Mouse (Mus musculus): ENCODE measurements around the gene Foxd3.

The Foxd3 gene

GRCm38 (mm10) chr4:99657430-99657820 is 1.3 kb downstream of the Foxd3 start:
- no peak for DNase-seq (ENCODE audit: low read depth, low spot score)

DNA sequence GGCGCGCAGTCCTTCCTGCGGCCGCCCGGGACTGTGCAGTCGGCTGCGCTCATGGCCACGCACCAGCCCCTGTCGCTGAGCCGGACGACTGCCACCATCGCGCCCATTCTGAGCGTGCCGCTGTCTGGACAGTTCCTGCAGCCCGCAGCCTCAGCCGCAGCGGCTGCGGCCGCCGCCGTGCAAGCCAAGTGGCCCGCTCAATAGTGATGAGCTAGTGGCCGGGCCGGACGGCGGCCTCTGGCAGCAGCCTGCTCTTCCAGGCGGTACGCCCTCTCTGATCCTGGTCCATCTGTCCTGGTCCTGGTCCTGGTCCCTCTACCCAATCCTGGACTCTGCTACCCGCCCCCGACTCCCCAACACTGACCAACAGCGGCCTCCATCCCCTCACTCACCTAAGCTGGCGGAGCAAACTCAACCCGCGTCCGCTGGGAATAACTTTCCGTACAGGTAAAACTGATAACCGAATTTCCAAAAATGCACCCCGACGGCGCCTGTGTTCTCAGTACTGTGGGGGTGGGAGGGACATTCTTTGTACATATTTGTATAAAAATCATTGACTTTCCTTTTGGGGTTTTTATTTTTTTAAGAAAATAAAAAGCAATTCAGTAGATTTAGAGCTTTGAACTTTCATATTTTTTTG is 1.9 kb downstream of the Foxd3 start:
- DNase-seq (ENCODE audit: low read depth, low spot score) = no peak

- no peak for DNase-seq (ENCODE audit: low read depth, low spot score)
These were observed 2.8 kb downstream of the Foxd3 start for GRCm38 (mm10) chr4:99658881-99659280.

DNA sequence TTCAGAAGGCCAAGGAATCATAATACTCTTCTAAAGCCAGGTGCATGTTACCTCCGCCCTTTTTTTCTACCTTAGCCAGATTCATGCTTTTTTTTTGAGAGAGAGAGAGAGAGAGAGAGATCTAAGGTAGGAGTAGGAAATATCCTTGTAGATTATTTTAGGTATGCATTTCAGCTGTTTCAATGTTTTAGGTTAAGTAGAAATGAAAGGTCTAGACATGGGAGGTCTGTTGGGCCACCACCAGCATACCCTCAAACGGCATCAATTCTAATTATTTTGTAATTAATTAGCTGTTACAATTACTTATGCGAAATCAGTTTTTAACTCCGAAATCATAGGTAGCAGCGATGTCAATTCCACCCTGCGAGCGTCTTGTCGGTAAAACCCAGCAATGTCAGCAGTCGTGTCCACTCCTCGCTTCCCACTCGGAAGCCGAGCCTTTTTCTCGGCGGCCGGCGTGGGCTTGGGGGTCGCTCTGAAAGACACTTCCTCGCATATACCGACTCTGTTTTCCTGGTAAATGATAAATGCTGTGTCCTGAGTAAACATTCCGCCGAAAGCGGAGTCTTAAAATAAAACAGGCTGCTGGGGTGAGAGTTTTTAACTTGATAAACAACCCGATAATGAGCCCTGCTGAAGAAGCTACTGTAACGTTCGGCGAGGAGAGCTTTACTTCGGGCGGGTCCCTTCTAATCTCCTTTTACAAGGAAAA is 3.4 kb downstream of the Foxd3 start:
- no peak for DNase-seq (ENCODE audit: low read depth, low spot score)

- no peak for DNase-seq (ENCODE audit: low read depth, low spot score)
These were observed 4.0 kb downstream of the Foxd3 start for GRCm38 (mm10) chr4:99660073-99660611.

DNA sequence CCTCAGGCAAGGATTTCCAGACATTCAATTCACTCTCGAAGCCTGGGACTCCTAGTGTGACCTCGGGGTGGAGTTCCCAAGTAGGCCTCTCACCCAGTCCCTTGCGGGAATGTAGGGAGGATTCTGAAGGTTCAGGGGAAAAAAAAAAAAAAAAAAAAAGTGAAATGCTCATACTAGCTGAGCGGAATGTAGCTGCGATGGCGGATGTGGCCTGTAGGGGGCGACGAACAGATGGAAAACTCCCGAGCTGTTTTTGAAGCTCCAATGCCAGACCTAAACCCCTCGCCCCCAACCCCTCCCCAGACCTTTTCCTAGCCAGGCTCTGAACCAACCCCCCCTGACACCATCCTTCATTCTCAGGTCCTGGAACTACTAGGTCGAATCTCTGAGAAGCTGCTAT is 4.9 kb downstream of the Foxd3 start:
- peak; percentile 88 for DNase-seq (ENCODE audit: low read depth, low spot score)

DNA sequence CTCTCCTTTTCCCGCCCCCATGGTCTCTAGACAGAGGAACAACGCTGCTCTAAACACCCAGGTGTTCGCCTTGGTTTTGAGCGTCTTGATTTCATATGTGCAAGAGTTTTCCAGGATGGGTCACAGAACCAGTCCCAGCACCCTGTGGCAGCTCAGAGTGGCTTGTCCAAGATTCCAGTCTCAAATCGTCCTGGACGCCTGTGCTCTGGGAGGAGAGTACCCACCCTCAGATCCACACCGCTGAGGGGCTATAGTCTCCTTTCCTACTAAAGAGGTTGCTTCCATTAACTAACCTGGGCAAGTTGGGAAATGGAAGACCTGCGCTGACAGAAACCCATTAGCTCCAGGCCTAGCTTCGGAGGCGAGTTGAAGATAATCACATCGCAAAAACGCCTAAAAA is 5.9 kb downstream of the Foxd3 start:
- no peak for DNase-seq (ENCODE audit: low read depth, low spot score)

DNA sequence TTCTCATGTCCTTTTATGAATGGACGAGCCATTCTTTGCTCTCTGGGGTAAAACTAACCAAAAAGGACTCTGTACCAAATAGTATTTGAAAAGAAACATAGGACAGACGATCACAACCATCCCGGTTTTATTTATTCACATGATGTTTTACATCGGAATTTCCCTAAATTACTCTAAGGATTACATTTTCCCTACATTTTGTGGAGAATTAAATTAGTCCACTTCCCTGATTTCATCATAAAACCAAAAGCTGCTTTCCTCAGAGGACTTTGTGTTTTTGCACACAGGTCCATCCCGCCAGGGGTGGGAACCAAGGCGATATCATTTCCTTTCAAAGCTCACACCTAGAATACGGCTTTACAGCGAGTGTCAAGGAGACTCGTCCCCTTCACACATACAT is 6.3 kb downstream of the Foxd3 start:
- no peak for DNase-seq (ENCODE audit: low read depth, low spot score)

DNA sequence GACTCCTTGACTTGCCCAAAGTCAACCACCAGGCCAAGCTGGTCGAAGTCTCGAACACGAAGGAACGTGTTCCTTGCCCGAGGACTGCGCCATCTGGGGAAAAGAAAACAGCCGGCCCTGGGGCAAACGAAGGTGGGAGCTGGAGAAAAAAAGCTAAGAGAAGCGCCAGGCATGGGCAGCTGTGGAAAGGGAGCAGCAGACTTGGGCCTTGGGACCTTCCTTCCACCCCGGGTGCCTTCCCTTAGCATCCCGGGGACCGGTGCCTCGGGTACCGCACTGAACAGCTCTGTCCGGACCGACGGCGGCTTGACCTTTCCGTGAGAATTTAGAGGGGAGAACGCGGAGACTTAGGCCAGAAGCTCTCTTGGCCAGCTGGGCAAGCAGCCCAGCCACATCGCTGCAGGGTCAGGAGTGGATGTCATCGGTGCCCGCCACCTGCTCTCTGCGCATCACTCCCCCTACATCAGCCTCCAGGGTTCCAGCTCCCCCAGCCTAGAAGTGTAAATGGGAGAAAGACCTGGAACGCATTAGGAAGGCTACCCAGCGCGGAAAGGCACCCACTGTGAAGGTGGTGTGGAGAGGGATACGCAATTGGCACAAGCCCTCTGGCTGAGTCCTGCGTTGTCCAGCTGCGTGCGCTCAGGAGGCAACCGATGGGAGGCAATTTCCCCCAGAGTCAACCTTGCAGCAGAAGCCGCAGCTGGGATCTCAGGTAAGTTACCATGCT is 6.9 kb downstream of the Foxd3 start:
- no peak for DNase-seq (ENCODE audit: low read depth, low spot score)

DNA sequence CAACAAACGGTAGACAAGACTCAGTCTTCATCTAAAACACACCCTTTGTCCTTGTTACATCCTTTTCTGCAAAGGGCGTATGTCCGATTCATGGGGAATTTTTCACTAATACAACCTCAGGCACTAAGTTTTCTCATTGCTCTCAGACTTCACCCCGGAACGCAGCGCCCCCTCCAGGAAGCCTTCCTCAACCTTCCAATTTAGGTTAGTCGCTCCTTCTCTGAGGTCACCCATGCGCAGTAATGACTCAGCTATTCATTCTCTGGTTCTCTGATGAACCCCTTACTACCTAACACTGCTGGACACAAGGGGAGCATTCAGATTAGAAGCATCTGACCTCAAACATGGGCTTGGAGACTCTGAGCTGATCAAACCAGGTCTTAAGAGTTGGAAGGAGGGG is 7.6 kb downstream of the Foxd3 start:
- DNase-seq (ENCODE audit: low read depth, low spot score) = peak; percentile 93

- peak; percentile 94 for DNase-seq (ENCODE audit: low read depth, low spot score)
These were observed 14.2 kb downstream of the Foxd3 start for GRCm38 (mm10) chr4:99670203-99670851.

- DNase-seq (ENCODE audit: low read depth, low spot score) = peak; percentile 94
These were observed 19.1 kb downstream of the Foxd3 start for GRCm38 (mm10) chr4:99675191-99675590.

DNA sequence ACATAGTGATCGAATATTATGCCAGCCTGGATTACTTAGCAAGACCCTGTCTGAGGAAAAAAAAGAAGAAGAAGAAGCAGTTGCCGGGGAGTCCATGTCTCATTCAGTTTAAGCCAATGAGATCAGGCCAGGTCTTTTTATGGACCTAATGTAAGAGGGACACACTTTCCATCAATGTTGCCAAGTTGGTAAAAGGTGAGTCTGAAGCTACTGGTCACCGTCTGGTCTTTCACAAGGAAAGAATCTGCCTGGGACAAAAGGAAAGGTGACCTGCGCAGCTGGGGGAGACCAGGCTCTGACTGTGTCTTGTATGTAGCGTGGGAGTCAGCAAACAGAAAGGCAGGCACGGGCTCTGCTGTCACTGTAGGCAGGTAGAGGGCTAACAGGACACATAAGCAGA is 27.8 kb downstream of the Foxd3 start:
- no peak for DNase-seq (ENCODE audit: low read depth, low spot score)

GRCm38 (mm10) chr4:99686308-99686707 is 30.2 kb downstream of the Foxd3 start:
- DNase-seq (ENCODE audit: low read depth, low spot score) = no peak
